Mouse (Mus musculus): Measurements from ENCODE around the gene Naaladl2.

DNA sequence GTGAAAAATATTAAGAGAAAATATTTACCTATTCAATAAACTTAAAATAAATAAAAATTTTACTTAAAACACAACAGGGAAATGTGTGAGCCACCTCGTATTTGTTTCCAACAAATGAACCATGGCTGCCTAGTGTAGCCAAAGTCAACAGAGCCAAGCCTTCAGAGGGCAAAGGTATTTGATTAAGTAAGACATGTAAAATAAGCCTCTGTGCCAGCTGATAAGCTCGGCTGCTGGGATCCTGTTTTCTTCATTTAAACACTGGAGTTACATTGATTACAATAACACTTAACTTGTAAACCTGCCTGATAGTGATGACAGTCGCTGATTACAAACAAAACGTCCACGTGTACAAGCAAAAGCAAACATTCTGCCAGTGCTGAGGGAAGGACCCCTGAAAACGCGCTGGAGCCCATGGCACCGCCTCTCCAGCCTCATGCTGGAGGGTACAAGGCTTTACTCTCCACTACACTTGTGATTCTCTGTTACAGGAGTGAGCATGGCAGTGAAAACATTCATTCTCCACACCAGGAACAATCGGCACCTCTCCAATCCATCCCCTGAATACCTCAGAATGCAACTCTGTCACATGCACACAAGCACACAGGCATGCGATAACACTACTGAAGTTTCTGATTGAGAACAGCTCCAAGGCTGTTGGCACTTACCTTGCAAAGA is 361.1 kb downstream of the Naaladl2 start:
- TF ChIP-seq CTCF (conservative IDR thresholded peaks at IDR 0.05; ENCODE audit: insufficient read depth, insufficient read length, low read depth, low read length) (no peak), POLR2A (IDR thresholded peaks at IDR 0.05; ENCODE audit: low read depth, low read length) (no peak)

Data from kidney, adult 2 months (tissue).